Mouse (Mus musculus) activated CD4-positive, CD25-positive, alpha-beta regulatory T cell, adult 9 weeks (primary cell): Measurements from ENCODE around the gene Fip1l1. TPM values are rescaled to one million over a fixed set of nuclear protein-coding genes. Genes with fewer than 3 reads are reported as not detected.

Experiments
- polyA plus RNA-seq: library from polyadenylated mRNA; unstranded; fragments of 100-300 nt; shearing (Covaris generic); gene quantifications from one replicate; pipeline ENCODE4 v1.2.1, GENCODE M21; 2017

Gene Fip1l1
- polyA plus RNA-seq: 153 TPM

DNA sequence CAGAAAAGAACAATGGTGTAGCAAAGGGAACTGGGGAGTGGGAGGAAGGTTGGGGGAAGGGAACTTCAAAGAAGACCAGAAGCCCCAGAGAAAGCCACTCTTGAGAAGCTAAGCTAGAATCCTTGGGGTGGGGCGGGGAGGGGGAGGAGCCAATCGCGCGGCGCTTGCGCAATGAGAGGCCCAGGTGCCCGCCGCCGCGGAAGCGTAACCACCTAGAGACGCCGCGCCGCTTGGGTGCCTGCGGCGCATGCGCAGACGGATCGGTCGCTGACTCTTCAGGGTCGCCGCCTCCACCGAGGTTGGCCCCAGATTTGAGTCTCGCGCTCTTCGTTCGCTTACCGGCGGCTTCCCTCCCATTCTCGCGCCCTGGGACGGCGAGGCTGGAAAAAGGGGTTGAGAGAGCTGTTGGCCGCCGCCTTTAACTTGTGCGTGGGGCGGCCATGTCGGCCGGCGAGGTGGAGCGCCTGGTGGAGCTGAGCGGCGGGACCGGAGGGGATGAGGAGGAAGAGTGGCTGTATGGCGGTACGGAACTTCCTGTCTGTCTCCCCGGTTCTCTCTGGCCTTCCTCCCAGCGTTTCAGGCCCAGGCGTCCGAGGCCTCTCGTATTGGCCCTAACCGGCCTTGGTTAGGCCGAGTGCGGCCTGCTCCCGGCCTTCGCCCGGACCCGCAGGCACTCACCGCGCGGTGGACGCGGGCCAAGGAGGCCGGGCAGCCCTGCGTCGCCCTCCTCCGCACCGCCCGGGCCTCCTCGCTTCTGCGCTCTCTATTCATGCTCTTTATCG lies at the start of gene Fip1l1:
Gene Fip1l1 (plus strand): TSS at position 210 of the 782 bp plus-strand sequence.

DNA sequence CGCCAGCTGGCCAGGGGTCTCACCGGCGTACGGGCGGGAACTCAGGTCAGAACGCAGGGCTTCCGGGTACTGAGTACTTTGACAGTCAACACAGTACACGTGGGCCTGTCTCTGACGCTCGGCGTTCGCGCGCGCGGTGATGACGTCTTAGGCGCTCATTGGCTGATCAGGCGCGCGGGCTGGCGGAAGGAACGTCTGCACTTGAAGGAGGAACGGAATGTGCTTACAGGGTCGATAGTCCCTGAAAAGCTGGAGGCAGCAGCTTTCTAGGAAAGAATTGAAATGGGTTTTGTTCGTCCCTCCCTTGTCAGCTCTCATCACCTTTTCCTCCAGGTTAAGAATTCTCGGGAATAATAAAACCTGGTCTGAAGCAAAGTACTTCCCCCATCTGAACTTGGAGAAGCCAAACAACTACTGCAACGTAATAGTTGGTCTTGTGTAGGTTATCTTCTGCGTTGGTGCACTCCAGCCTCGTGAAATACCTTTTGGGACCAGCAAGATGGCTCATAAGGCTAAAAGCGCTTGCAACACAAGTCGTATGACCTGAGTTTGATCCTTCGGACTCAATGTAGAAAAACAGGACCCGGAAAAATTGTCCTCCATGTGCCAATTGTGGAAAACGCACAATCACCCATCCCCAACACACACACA lies 3.5 kb upstream of the Fip1l1 start, which contains the start of gene Scfd2:
Gene Scfd2 (minus strand): TSS at position 130 of the 651 bp plus-strand sequence.

Other genes with a start within 250 kb of the Fip1l1 start
- gene Scfd2, start 3.7 kb upstream of the Fip1l1 start, polyA plus RNA-seq: 20.3 TPM
- not detected for gene Lnx1, start 167.5 kb downstream of the Fip1l1 start, polyA plus RNA-seq